Mouse (Mus musculus): ENCODE data around the gene Anp32b. TPM values are rescaled to one million over a fixed set of nuclear protein-coding genes. Genes with fewer than 3 reads are reported as not detected.
A peak's percentile ranks its signal among the peaks of the same experiment; 100 is the strongest.

Anp32b gene
- total RNA-seq, 2 experiments from 2014 or later = 105 to 496 TPM

GRCm38 (mm10) chr4:46452481-46452850, 1.8 kb downstream of the Anp32b start:
- peak; percentile 19 for ATAC-seq (ENCODE audit: poor library complexity, severe bottlenecking)

DNA sequence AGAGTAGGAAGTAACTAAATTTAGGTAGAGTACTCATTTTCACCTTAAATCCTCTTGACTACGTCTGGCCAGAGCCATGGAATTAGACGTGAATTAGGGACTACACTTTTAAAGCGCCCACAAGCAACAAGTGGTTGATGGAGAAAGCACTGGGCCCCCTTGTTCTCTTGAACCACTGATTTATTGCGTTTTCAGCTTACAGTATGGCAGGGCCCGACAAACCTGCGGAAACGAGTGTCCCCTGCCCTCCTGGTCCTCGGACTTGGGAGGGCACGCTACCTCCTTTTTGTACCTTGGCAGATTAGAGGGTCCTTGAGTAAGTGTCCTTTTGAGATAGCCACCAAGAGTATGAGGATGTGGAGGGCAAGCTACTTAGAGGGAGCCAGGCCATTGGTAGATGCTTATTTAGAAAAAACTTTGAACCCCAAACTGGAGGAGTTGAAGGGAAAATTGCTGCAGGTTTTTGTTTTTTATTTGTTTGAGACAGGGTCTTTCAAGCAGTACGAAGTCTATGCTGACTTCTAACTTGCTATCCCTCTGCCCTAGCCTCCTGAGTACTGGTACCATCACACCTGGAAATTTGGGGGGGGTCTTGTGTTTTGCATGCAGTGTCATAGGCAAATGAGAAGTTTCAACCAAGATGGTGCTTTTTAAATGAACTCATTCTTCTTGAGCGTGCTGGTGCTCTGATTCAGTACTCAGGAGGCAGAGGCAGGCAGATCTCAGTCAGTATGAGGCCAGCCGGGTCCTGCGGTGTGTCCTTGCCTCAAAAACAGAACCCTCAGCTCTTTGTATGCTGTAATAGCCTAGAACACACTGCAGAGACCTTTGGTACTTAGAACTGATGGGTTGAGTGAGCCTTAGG, 2.4 kb downstream of the Anp32b start:
- no peak for ATAC-seq (ENCODE audit: poor library complexity, severe bottlenecking)

GRCm38 (mm10) chr4:46454097-46454864, 3.6 kb downstream of the Anp32b start:
- no peak for ATAC-seq (ENCODE audit: poor library complexity, severe bottlenecking)

- no peak for ATAC-seq (ENCODE audit: poor library complexity, severe bottlenecking)
These were observed 6.1 kb downstream of the Anp32b start for GRCm38 (mm10) chr4:46456762-46457161.

- ATAC-seq (ENCODE audit: poor library complexity, severe bottlenecking) = no peak
These were observed 6.5 kb downstream of the Anp32b start for GRCm38 (mm10) chr4:46457186-46457585.

DNA sequence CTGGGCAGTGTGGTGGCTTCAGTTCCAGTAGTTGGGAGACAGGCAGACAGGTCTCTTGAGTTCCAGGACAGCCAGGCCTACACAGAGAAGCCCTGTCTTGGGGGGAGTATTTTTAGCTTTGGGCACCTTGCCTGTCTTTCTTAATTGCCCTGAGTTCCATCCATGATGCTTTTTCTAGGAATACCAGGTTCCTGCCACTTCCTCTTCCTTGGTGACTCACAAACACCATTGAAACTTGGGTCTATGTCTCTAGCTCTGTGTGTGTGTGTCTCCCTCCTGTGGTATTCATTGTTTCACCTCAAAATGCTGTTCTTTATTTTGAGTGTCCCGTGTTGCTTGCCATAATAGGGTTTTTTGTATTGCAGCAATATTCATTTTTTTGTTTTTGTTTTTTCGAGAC, 7.7 kb downstream of the Anp32b start:
- peak; percentile 39; the same call in 1 of the 2 replicates for ATAC-seq (ENCODE audit: poor library complexity, severe bottlenecking)

DNA sequence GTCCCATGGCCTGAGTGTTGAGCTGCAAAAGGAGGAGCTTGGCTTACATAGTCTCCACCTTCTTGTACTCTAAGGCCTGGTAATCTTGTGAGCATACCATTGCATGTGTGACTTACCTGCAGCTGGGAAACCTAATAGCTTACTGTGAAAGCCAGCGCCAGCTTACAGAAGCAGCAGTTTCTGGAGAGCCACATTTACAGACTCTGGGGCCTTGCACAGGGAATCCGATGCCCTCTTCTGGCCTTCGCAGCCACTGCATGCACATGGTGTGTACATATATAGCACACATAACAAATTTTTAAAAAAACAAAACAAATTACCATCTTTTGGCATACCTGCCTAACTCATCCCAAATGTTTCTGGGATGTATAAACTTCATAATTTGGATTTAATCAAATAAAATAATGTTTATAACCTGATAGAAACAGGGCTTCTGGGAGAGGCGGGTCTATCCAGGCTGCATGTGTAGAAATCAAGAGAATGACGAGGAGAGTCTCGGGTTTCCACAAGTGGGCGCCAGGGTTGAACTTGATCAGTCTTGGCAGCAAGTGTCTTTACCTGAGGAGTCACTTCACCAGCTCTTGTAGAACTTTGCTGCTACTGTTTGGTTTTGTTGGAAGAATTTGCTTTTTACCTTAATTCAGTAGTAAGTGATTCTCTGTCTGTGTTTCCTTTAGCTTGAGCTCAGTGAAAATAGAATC, 12.6 kb downstream of the Anp32b start:
- peak; percentile 72 for ATAC-seq (ENCODE audit: poor library complexity, severe bottlenecking)

- no peak for ATAC-seq (ENCODE audit: poor library complexity, severe bottlenecking)
These were observed 15.0 kb downstream of the Anp32b start for GRCm38 (mm10) chr4:46465740-46466139.

DNA sequence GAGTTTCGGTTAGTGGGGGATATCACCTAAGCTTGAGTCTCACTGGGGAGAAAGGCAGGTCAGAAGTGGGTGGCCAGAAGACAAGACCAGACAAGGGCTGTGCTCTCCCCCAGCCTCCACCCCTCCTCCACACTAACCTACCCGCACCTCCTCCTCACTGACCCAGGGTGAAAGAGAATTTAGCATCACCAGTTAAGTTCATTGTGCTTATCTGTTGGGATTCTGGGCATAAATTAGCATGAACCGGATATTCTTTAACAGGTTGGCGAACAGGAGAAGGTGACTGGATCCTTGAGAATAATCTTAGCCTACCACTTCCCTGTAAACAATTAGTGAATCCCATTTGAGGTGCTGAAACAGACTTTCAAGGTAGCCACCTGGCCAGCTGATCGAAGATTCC, 24.4 kb downstream of the Anp32b start:
- no peak for ATAC-seq (ENCODE audit: poor library complexity, severe bottlenecking)

GRCm38 (mm10) chr4:46479081-46479480, 28.4 kb downstream of the Anp32b start:
- no peak for ATAC-seq (ENCODE audit: poor library complexity, severe bottlenecking)

DNA sequence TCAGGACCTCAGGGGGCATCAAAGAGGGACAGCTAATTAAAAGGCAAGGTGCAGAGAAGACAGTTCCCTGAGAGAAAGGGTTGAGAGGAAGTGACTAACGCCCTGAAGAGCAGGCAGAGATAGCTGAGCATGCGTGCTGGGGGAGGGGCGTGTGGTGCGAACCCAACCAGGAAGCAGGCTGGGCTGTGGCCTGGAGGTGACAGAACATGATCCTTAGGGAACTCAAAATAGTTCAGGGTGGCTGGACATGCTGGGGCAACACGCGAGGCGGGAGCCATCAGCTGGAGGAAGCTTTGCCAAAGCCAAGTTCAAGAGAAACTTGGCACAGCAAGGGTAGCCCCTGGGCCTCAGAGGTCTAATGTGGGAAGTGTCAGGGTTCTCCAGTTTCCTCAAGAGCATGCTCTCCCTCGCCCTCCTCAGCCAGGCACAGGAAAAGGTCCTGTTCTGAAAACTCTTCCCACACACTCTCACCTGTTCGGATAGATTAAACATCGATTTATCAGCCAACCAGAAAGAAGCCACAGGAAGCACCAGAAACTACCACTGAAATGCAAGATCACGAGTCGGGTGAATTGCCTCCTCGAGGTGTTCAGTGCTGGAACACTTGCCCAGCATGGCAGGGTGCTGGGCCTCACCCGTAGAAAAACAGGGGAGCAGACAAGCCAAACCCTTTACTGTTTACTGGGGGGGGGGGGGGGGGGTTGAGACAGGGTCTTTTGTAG, 35.2 kb downstream of the Anp32b start:
- peak; percentile 78 for ATAC-seq (ENCODE audit: poor library complexity, severe bottlenecking)

GRCm38 (mm10) chr4:46487348-46487747, 36.6 kb downstream of the Anp32b start:
- ATAC-seq (ENCODE audit: poor library complexity, severe bottlenecking) = no peak

DNA sequence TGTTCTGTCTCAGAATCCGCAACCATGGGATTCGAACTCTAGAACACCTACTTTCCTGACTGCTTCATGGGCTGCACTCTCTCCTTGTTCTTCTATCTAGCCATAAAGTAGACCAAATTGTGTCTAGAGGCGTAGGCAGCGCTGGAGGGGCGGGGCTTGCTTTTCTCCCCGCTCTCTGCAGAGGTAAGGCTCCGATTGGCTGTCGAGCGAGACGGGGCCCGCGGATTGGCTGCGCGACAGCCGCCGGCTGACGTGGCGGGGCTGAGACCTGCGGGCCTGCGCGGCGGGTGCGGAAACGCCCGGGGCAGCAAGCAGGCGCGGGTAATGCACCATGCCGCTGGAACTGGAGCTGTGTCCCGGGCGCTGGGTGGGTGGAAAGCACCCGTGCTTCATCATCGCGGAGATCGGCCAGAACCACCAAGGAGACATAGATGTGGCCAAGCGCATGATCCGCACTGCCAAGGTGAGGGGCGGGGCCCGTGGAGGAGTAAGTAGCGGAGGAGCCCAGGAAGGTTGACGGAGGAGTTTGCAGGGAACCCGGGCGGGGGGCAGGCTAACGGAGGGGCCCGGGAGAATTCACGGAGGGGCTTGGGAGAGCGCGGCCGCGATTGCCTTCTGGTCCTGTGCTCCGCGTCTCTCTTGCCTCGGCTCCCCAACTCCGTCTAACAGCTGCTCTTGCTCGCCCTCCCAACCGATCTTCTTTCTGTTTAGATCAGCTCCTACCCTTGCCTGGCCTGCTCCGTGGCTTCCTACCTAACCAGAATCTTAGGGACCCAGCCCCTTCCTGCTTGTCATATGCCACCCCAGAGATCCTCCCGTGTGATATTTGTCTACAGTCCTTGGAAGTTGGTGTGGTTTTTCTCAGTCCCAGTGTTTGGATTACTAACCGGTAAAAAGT, 38.6 kb downstream of the Anp32b start, which contains the start of gene Nans:
Gene Nans (plus strand): TSS at position 221 of the 898 bp plus-strand sequence.
- ATAC-seq (ENCODE audit: poor library complexity, severe bottlenecking) = peak; percentile 92

DNA sequence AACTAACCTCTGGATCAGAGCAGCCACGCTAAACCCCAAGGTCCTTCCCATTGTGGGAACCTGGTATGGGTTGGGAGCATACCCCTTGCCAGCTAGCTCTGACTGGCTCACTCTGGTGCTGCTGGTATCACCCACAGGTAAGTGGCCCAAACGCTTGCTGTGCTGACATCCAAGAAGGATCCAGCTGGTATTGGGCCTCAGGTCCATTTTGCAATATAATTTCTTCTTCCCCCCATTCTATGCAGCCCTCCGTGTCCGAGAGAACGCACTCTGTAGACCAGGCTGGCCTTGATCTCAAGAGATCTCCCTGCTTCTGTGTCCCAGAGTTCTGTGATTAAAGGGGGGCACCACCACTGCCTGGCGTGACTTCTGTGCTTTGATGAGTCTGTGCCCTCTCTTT, 42.4 kb downstream of the Anp32b start:
- no peak for ATAC-seq (ENCODE audit: poor library complexity, severe bottlenecking)

- ATAC-seq (ENCODE audit: poor library complexity, severe bottlenecking) = no peak
These were observed 44.8 kb downstream of the Anp32b start for GRCm38 (mm10) chr4:46495543-46495942.

DNA sequence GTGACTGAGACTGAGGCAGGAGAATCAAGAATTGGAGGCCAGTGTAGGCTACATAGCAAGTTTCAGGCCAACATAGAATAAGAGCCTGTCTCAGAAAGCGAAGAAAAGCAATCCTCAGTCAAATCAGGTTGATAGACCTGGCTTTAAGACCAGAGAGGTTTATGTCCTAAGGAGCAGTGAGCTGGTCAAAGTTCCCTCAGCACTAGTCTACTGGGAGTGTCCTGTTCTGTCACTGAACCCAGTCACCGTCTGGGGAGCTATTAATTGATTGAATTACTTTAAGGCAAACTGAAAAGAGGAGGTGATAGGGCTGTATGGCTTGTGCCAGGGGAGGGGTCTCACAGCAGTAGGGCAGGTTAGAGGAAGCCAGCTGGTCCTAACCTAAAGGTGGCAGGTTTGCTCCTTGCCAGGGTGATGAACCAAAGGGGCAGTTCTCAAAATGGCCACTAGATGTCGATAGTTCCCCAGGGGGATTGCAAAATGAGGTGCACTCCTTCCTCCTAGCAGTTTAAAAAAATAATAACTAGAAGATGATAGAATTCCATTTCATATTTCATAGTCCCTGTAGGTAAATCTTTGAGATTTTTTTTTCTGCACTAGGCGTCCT, 46.7 kb downstream of the Anp32b start:
- peak; percentile 90 for ATAC-seq (ENCODE audit: poor library complexity, severe bottlenecking)

DNA sequence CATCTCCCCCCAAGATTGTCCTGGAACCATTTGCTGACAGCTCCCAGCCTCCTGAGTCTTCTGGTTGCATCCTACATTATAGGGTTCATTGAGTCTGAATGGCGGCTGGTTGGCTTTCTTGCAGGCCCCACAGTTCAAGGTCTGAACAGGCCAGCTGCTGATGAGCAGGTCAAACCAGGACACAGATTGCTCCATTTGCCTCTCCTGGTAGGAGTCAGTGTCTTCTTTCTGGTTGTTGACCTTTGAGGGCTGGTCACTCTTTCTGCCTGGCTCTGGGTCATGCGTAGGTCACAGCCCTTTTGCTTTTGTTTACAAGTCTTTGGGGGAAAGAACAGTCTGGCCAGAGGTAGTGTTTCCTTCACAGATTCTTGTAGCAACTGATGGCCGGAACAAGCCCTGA, 47.8 kb downstream of the Anp32b start:
- no peak for ATAC-seq (ENCODE audit: poor library complexity, severe bottlenecking)

- no peak for ATAC-seq (ENCODE audit: poor library complexity, severe bottlenecking)
These were observed 48.3 kb downstream of the Anp32b start for GRCm38 (mm10) chr4:46498976-46499375.

Measured in megakaryocyte, adult 5-6 weeks (primary cell).